Mouse (Mus musculus) left cerebral cortex, postnatal 14 days (tissue): Measurements from ENCODE around the gene Plpp1. TPM values are rescaled to one million over a fixed set of nuclear protein-coding genes. Genes with fewer than 3 reads are reported as not detected.

Experiments
- DNase-seq, 2 experiments: peaks; one replicate each; pipeline ENCODE4 v3.0.0; 2021 to 2022; ENCODE audit warnings: low spot score in 2 of 2, mixed read lengths in 1 of 2
- intact Hi-C: fragments of 180-260 bp; cut with DNase I; formaldehyde crosslinking; loops from one replicate; pipeline ENCODE4 v1.15.1; 2025
- total RNA-seq, 2 experiments: library from RNA; stranded (reverse); gene quantifications; 2 replicates each; pipeline ENCODE4 v1.2.3; 2021

Plpp1 gene
- total RNA-seq, 2 experiments from 2014 or later: 26.9 TPM

GRCm38 (mm10) chr13:112838562-112839232 is 38.1 kb downstream of the Plpp1 start:
- DNase-seq: no peak
- intact Hi-C loops: no loop called here

- DNase-seq: peak in 1 of 2 experiments; percentile 41
- intact Hi-C loops: loop anchor here (5.0 kb wide), 1 partner anchor 38 kb away; the partner anchor contains the start of gene Plpp1
Measured at GRCm38 (mm10) chr13:112840241-112841087, 39.9 kb downstream of the Plpp1 start.

DNA sequence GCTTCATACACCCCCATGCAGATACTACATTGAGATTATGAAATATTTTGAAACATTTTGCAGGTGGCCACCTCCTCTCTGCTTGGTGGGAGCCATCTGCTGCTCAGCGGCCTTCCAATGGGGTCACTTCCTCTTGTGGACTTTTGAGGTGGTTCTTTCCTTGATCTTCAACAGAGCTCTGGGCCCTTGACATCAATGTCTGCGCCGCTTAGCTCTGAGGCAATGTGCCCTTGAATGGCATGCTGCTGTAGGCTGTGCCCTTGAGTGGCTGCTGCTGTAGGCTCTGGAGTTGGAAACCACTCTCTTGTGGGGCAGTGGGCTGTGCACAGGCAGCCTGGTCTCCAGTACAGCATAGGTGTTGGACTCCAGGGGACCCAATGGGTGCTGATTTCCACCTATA is 45.3 kb downstream of the Plpp1 start:
- DNase-seq: no peak
- intact Hi-C loops: no loop called here

GRCm38 (mm10) chr13:112853710-112854316 is 53.2 kb downstream of the Plpp1 start:
- intact Hi-C loops: no loop called here
- no peak for DNase-seq

DNA sequence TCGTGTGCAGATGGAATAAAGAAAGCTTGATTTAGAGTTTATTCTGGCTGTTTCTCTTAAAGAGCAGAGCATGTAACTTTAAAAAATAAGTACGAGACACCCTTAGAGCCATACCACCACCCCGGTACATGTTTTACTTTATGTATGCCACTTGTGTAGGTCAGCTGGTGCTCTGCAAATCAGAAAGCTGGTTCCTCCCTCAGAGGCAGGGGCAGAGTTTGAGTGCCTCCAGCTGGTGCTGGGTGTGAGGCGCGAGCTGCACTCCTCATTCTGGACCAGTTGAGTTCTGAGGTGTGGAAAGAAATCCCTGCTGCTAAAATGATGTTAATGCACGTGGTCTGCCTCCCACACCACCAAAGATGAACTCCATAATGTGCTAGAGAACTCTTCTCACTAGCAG is 53.8 kb downstream of the Plpp1 start:
- peak in 1 of 2 experiments; percentile 13 for DNase-seq
- intact Hi-C loops: no loop called here

- intact Hi-C loops: no loop called here
- DNase-seq: no peak
Measured at GRCm38 (mm10) chr13:112857921-112858320, 57.3 kb downstream of the Plpp1 start.

DNA sequence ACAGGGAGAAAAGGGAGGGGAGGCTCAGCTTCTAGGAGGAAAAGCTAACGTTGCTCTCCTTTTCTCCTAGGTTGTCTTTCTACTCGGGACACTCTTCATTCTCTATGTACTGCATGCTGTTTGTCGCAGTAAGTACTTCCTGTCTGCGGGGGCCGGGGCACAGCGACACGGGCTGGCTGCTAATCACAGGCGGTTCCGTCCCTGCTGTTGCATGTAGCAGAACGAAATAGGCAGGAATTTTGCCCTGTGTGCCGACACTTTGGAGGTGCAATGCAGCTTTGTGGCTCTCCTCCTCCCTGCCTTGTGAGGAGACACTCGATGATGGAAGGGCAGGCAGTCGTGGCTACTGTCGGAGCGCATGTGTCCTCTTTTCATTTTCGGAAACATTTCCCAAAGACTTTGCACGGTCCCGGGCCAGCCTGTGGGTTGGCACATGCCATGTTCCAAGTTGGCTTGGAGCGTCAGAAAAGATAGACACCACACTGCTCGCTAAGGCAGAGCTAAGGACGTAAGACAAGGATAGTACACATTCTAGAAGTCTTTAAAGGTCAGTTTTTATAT is 59.1 kb downstream of the Plpp1 start:
- DNase-seq: no peak
- intact Hi-C loops: no loop called here

DNA sequence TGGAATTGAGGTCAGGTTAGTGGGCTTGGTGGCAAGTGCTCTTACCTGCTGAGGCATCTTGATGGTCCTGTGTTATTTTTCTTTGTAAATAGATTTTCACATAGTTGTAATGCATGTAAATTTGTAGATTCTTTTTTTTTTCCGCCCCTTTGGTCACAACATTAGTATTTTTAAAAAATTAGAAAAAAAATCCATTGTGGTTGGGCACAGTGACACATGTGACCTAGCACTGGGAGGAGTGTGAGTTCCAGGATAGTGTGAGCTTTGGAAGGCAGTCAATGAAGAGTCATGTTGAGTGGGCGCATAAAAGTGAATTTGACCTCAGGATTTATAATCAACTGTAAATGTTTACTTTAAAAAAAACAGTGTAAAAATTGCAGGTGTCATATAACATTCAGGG is 59.8 kb downstream of the Plpp1 start:
- intact Hi-C loops: no loop called here
- DNase-seq: no peak

GRCm38 (mm10) chr13:112860911-112861310 is 60.3 kb downstream of the Plpp1 start:
- DNase-seq: no peak
- intact Hi-C loops: no loop called here

- no peak for DNase-seq
- intact Hi-C loops: no loop called here
Measured at GRCm38 (mm10) chr13:112861825-112862306, 61.3 kb downstream of the Plpp1 start.

DNA sequence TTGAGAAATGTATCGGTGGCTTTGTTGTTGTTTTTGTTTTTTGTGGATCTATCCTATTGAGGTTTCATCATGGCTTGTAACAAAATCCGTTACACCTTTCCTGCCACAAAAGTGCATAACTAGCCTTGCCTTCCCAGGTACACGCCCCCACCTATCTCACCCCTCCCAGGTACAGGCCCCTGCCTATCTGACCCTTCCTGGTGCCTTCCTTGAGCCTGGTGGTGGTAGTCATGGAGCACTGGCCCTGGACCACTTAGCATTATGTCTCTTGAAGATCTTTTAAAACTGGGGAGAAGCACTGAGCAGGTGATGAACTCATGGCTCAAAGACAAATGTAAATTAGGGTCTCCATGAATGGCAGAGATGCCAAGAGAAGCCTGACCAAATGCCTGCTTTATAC is 61.8 kb downstream of the Plpp1 start:
- intact Hi-C loops: no loop called here
- no peak for DNase-seq

DNA sequence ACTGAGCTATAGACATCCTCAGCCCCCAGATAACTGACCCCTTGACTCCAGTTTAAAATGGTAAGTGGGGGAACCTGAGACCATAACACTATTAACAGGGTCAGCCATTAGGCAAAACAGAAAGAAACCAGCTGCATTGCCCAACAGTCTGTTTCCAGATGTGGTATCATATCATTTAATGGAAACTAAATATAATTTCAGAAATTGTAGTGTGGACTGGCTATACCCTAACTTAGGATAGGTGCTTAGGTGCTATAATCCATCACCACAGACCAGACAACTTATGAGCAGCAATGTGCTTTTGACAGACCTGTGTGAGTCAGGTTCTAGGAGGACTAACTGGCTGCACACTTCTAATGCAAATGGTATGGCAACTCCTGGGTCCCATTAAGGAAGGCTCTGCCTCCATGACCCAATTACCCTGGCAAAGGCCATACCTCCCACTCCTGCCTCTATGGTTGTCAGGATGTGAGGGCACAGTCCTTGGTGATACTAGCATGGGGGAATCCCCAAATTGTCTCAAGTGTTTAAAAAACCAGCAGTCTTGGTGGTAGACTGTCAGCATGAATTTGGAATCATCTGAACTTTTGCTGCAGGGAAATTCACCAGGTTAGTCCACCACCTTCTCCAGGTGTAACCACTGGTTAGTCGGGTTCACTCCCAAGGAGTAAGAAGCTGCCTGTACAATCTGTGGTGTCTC is 62.5 kb downstream of the Plpp1 start:
- DNase-seq: no peak
- intact Hi-C loops: no loop called here

DNA sequence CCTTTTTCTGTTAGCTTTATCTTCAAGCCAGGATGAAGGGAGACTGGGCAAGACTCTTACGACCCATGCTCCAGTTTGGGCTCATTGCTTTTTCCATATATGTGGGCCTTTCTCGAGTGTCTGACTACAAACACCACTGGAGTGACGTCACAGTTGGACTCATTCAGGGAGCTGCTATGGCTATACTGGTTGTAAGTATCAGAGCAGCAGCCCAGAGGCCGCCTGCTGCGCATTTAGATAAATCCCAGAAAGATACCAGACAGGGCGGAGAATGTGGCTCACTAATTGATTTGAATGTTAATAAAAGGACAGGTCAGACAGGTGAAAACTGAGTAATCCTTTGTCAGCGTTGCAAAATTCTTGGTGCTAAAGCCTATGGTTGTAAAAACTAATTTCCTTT is 66.2 kb downstream of the Plpp1 start:
- intact Hi-C loops: no loop called here
- no peak for DNase-seq

- no peak for DNase-seq
- intact Hi-C loops: no loop called here
Measured at GRCm38 (mm10) chr13:112867381-112867780, 66.8 kb downstream of the Plpp1 start.

DNA sequence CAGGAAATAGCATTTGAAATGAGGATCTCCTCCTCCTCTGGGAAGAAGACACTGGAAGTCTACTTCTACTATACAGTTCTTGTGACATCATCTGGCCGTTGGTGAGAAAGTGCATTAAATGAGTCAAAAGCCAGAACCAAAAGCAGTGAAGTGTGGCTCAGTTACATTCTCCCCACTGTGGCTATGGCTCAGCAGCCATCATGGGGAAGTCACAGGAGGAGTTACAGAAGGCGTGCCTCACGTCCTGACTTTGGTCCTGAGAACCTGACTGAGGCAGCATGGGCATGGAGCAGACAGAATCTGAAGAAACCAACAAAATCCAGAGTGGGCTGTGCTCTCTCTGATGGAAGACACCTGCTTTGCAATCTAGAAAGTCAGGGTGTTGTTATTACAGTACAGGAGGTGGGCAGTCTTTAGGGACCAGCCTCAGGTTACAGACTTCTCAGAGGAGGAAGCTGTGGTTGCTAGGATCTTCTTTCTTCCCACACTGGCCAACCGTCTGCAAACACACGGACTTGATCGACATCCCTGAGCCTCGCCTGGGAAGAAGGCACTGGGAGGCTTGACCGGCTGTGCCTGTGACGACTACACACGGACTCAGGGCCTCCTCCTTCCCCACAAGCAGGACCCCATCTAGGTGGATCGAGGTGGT is 69.6 kb downstream of the Plpp1 start:
- intact Hi-C loops: loop anchor here (10.0 kb wide), 1 partner anchor 195 kb away; no protein-coding TSS in a partner anchor
- DNase-seq: no peak

DNA sequence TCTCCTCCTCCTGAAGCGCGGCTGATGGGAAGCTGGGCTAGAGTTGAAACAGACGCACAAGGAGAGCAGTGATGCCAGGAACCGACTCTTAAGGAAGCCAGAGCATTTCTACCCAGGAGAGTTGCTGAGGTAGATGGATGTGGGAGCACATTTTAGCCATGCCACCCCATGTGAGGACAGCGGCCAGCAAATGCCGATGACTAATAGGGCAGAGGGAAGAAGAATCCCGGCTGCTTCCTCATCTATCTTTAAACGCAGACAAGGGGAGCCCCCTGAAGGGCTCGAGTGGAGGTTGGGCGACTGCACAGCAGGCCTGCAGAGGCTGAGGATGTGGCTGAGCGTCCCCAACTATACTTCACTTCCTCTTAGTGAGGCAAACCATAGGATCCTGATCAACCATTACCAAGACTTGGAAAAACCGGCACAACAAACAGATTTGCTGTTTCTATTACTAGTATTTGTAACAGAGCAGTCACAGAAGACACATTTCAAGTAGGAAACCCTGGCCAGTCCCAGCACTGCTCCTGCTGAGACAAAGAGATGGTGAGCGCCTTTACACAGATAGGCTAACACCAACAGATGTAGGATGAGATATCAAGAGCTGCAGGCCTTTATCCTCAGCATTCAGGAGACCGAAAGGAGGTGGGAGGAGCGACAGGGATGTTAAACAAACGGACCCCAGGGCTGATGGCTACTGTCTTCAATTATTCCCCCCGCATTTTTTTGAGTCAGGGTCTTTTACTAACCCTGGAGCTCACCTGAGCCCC is 71.1 kb downstream of the Plpp1 start:
- no peak for DNase-seq
- intact Hi-C loops: loop anchor here (10.0 kb wide), 1 partner anchor 197 kb away; no protein-coding TSS in a partner anchor

- DNase-seq: no peak
- intact Hi-C loops: no loop called here
Measured at GRCm38 (mm10) chr13:112887234-112887633, 86.6 kb downstream of the Plpp1 start.

- intact Hi-C loops: no loop called here
- DNase-seq: no peak
Measured at GRCm38 (mm10) chr13:112902176-112902575, 101.6 kb downstream of the Plpp1 start.
